Mouse (Mus musculus): ENCODE data around the gene Abcc4.

Abcc4 gene

DNA sequence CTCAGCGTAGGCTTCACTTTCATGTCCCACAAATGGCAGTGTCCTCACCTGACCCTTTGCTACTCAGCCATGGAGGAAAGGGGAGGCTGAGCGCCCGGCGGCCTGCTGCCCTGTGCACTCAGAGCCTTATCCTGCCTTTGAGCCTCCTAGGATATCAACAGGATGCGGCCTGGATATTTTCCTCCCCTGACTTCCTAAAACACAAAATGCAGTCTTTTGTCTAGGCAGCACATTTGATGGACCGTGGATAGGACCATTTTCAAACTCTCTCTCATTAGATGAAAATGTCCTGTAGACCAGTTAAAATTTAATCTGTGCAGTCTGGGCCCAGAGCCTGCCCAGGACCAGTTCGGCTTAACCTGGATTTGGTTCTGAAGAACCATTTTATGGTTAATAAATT is 12.6 kb upstream of the Abcc4 start:
- Histone ChIP-seq H3K36me3 (ENCODE audit: control insufficient read depth, insufficient read depth, low read length, poor library complexity, severe bottlenecking) (no peaks in the 10 kb centered on the region), H3K27me3 (ENCODE audit: control insufficient read depth, insufficient read depth, low read length, poor library complexity, severe bottlenecking) (no peaks in the 10 kb centered on the region)
- DNase-seq (ENCODE audit: low read depth, low spot score) = no peak

DNA sequence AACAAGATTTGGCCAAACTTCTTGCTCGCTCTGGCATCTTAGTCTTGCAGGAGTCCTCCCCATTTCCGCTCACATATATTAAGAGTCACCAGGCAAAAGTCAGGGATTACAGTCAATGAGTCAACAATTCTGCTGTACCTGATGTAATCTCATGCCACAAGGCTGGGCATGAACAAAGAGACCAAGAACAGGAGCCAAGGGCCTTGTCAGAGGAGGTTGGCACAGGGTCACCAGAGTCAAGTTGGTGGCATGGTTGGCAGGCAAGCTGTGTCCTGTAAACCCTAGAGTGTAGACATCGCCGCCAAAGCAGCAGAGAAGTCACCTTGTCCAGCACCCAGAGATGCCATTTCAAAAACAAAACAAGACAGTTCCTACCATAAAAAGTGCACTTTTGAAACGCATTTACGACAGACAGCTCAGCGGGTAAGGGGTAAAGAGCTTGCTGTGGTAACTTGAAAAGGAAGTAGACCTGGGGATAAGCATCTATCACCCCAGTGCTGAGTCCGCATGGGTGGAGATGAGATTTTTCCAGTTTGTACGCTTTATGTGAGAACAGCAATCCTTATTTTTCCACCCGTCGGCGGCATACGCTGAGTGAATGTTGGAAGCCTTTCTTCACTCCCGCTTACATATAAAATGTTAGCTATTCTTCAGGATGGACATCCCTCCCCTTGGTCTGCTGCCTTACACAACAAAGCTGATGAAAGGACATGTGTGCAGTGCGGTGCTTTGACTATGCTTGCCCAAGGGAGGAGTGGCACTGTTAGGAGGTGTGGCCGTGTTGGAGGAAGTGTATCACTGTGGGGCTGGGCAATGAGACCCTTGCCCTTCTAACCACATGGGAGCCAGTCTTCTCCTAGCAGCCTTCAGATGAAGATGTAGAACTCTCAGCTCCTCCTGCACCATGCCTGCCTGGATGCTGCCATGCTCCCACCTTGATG is 10.6 kb upstream of the Abcc4 start:
- Histone ChIP-seq H3K36me3 (ENCODE audit: control insufficient read depth, insufficient read depth, low read length, poor library complexity, severe bottlenecking) (no peaks in the 10 kb centered on the region), H3K27me3 (ENCODE audit: control insufficient read depth, insufficient read depth, low read length, poor library complexity, severe bottlenecking) (no peaks in the 10 kb centered on the region)
- DNase-seq (ENCODE audit: low read depth, low spot score) = no peak

DNA sequence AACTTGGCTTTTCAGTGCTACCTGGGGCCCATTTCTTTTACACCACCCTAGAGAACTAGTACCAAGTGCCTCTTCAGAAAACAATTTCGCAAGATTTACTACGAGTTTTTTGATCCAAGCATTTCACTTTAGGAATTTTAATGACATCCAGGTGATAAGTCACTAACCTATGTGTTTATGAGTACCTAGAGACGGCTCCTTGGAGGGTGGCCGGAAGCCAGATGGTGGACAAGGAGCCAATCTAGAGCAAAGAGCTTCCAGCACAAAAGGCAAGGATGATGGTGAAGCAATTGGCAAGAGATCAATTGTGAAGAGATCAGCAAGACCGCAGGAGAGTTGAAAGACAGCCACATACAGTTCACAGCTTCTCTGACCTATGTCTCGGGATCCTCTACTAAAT is 8.7 kb upstream of the Abcc4 start:
- DNase-seq (ENCODE audit: low read depth, low spot score) = no peak
- Histone ChIP-seq H3K27me3 (ENCODE audit: control insufficient read depth, insufficient read depth, low read length, poor library complexity, severe bottlenecking) (no peaks in the 10 kb centered on the region), H3K36me3 (ENCODE audit: control insufficient read depth, insufficient read depth, low read length, poor library complexity, severe bottlenecking) (no peaks in the 10 kb centered on the region)

DNA sequence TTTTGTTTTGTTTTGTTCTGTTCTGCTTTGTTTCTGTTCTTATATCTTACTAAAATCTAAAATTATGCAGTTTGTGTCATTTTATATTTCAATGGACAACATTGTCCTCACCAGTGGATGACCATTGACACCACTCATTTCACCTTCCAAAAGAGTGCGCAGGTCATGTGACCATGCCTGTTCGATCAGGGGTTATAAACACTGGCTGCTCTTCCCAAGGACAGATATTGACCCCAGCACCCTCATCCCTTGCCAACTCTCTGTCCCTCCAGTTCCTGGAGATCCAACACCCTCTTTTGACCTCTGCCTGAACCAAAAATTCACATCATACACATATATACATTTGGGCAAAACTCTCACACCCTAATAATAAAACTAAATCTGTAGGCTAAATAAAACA is 8.3 kb upstream of the Abcc4 start:
- no peaks in the 10 kb centered on the region for H3K36me3 ChIP-seq (ENCODE audit: control insufficient read depth, insufficient read depth, low read length, poor library complexity, severe bottlenecking)
- DNase-seq (ENCODE audit: low read depth, low spot score) = no peak
- H3K27me3 ChIP-seq (ENCODE audit: control insufficient read depth, insufficient read depth, low read length, poor library complexity, severe bottlenecking) = no peaks in the 10 kb centered on the region

DNA sequence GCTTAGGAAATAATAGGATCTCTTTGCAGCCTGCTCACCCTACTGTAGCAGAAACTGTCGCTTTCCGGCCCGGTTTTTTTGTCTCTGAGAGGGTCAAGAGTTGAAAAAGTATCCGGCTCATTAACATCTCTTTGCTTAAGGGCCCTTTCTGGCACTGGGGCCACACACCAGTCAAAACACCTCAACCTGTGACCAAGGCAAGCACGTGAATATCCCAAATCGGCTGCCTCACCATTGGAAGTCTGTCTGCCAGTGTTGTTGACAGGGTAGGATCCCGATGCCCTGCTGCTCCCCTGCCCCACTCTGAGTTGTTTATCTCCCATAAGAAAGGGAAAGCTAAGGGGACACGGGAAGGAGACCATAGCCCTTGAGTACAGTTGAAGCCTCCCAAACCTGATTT is 7.8 kb upstream of the Abcc4 start:
- no peak for DNase-seq (ENCODE audit: low read depth, low spot score)
- Histone ChIP-seq H3K36me3 (ENCODE audit: control insufficient read depth, insufficient read depth, low read length, poor library complexity, severe bottlenecking) (no peaks in the 10 kb centered on the region), H3K27me3 (ENCODE audit: control insufficient read depth, insufficient read depth, low read length, poor library complexity, severe bottlenecking) (no peaks in the 10 kb centered on the region)

DNA sequence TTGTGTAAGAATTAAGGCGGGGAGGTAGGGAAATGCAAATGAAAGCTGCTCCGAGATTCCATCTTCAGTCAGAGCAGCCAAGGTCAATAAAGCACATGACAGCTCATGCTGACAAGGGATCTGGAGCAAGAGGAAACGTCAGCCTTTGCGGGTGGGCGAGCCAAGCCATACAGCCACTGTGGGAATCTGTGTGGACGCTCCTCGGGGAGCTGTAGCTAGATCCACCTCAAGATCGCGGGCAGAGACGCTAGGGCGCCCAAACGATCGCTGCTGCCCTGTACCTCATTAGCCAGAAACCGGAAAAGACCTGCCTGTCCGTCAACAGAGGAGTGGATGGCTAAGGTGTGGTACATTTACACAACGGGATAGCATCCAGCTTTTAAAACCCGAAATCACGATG is 7.4 kb upstream of the Abcc4 start:
- no peaks in the 10 kb centered on the region for H3K27me3 ChIP-seq (ENCODE audit: control insufficient read depth, insufficient read depth, low read length, poor library complexity, severe bottlenecking)

DNA sequence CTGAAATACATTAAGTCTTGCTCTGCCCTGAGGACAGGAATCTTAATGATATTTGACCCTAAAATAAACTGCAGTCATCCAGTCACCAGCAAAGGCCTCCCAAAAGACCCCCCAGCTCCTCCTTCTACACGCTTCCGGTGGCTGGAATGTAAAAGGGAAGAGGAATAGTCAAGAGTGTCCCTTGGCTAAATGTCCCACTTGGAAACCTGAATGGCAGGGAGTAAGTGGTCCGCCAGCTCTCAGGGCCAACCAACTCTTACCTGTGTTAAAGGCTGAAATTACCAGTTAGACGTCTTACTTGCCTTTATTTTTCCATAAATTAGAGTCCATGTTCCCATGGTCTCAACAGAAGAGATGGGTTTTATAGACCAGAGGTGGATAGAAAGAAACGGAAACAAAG is 6.9 kb upstream of the Abcc4 start:
- Histone ChIP-seq H3K36me3 (ENCODE audit: control insufficient read depth, insufficient read depth, low read length, poor library complexity, severe bottlenecking) (no peaks in the 10 kb centered on the region), H3K27me3 (ENCODE audit: control insufficient read depth, insufficient read depth, low read length, poor library complexity, severe bottlenecking) (no peaks in the 10 kb centered on the region)
- DNase-seq (ENCODE audit: low read depth, low spot score) = no peak

More for the DNA sequence above, 7.4 kb upstream of the Abcc4 start:
- no peak for DNase-seq (ENCODE audit: low read depth, low spot score)
- no peaks in the 10 kb centered on the region for H3K36me3 ChIP-seq (ENCODE audit: control insufficient read depth, insufficient read depth, low read length, poor library complexity, severe bottlenecking)

DNA sequence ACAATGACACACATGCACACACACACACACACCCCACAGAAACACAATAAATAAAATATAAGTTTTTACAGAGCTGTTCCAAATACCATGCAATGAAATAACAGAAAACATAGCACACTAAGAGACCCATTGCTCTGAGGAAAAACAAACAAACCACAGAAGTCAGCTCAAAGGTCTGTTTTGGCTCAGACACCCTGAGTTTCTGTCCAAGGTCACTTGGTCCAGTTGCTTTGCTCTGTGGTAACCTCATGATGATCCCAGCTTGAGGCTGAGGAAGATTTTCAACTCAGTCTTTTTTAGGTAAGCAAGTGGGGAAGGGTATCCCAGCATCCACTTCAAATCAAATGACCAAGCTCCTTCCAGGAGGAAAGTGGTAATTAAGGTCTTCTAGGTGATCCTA is 4.9 kb upstream of the Abcc4 start:
- Histone ChIP-seq H3K36me3 (ENCODE audit: control insufficient read depth, insufficient read depth, low read length, poor library complexity, severe bottlenecking) (no peaks in the 10 kb centered on the region), H3K27me3 (ENCODE audit: control insufficient read depth, insufficient read depth, low read length, poor library complexity, severe bottlenecking) (no peaks in the 10 kb centered on the region)
- no peak for DNase-seq (ENCODE audit: low read depth, low spot score)

DNA sequence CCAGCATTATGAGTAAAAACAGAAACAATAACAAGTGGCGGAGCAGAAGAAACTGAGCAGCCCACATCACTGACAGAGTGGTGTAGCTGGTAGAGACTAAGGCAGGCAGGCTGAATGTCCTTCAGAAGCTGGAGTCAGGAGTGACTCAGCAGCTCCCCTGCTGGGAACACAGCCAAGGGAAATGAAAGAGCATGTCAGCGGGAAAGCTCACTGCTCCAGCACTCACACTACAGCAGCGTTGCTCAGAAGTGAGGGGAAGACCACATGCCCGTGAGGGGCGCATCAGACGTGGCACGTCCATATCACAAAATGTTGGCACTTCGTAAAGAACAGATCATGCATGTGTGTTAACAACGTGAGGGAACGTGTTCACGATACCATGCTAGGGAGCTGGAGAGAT is 3.7 kb upstream of the Abcc4 start:
- Histone ChIP-seq H3K36me3 (ENCODE audit: control insufficient read depth, insufficient read depth, low read length, poor library complexity, severe bottlenecking) (no peaks in the 10 kb centered on the region), H3K27me3 (ENCODE audit: control insufficient read depth, insufficient read depth, low read length, poor library complexity, severe bottlenecking) (no peaks in the 10 kb centered on the region)
- peak; percentile 28 for DNase-seq (ENCODE audit: low read depth, low spot score)

DNA sequence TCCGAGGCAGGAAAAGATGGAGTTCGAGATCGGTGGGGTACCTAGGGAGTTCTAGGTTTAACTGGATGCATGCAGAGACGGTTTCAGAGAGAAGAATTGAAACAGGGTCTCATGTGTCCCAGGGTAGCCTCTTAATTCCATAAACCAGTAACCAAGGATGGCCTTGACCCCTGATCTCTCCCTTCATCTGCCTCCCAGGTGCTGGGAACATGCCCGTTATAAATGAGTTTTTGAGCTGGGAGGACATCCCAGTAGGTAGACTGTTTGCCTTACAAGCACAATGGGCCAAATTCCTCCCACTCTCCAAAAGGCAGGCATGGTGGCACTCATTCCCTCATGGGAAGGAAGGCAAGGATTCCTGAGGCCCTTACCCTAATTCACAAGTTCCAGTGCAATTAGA is 2.1 kb upstream of the Abcc4 start:
- Histone ChIP-seq H3K36me3 (ENCODE audit: control insufficient read depth, insufficient read depth, low read length, poor library complexity, severe bottlenecking) (no peaks in the 10 kb centered on the region), H3K27me3 (ENCODE audit: control insufficient read depth, insufficient read depth, low read length, poor library complexity, severe bottlenecking) (no peaks in the 10 kb centered on the region)
- DNase-seq (ENCODE audit: low read depth, low spot score) = no peak

DNA sequence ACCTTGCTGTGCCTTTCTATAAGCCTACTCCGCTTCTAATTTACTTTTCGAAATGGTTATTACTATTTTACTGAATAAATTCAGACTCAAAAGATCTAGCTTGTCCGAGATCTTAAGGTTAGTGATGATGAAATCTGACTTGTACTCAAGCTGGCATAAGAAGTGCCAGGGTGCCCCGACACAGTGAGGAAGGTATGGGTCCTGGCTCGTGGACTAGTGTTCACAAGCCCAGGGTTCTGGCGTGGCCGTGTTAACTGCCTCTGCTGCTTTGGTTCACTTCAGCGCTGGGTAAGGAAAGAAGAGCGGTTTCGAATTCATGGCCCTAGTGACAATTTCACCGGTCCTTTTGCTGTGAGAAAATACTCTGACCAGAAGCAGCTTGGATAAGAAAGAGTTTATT is 943 bp upstream of the Abcc4 start:
- no peak for DNase-seq (ENCODE audit: low read depth, low spot score)
- Histone ChIP-seq H3K27me3 (ENCODE audit: control insufficient read depth, insufficient read depth, low read length, poor library complexity, severe bottlenecking) (no peaks in the 10 kb centered on the region), H3K36me3 (ENCODE audit: control insufficient read depth, insufficient read depth, low read length, poor library complexity, severe bottlenecking) (no peaks in the 10 kb centered on the region)

DNA sequence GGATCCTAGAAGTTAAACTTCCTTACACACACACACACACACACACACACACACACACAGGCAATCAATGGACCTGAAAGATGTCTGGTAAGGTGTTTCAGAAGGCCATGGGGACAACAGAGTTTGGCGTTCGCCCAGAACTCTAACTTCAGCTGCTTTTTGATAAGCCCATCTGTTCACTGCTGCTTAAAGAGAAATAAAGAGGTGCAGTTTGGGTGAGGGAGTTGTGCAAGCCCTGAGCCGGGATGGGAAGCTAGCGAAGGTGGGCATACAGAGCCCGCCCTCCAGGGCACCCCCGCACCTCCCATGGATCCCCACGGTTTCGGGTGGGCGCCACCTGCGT is 583 bp downstream of the Abcc4 start:
- no peak for DNase-seq (ENCODE audit: low read depth, low spot score)
- Histone ChIP-seq H3K36me3 (ENCODE audit: control insufficient read depth, insufficient read depth, low read length, poor library complexity, severe bottlenecking) (no peaks in the 10 kb centered on the region), H3K27me3 (ENCODE audit: control insufficient read depth, insufficient read depth, low read length, poor library complexity, severe bottlenecking) (no peaks in the 10 kb centered on the region)

DNA sequence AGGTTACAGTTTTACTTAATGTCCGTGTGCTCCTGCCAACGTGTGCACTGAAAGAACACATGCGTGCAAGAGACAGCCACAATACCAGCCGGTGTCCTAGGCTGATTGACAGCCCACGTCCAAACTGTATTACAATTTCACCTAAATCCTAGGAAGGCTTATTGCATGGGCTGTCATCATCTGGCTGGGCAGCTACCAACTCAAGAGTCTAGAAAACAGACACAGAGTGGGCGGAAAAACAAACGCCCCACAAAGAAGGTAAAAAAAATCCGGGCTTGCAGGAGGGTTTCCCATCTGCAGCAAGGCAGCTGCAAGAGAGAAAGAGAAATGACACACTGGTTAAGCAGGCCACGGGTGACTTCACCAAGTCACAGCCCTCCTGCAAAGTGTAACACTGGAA is 2.7 kb downstream of the Abcc4 start:
- Histone ChIP-seq H3K27me3 (ENCODE audit: control insufficient read depth, insufficient read depth, low read length, poor library complexity, severe bottlenecking) (no peaks in the 10 kb centered on the region), H3K36me3 (ENCODE audit: control insufficient read depth, insufficient read depth, low read length, poor library complexity, severe bottlenecking) (no peaks in the 10 kb centered on the region)
- no peak for DNase-seq (ENCODE audit: low read depth, low spot score)

DNA sequence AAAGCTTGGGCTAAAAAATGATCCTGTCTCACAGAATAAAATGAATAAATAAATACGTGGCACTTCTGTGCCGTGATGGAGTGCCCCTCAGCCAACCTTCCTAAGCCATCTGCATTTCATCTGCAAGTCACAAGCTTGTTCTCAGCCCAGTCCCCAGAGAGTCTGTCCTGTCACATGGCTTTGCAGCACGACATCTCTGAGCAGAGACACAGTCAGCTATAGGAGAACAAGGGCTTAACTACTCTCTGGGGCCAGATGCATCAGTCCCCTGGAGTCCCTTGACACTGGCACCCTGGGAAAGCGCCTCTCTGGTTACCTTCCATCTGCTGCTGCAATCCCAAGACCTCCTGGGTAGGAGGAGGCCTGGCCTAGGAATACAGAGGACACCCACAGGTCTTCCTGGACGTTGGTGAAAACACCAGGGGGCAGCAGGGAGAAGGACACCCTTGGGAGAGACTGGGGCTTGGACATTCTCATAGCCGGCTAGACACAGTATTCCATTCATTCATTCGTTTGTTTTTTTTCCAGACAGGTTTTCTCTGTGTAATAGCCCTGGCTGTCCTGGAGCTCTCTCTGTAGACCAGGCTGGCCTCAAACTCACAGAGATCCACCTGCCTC is 3.9 kb downstream of the Abcc4 start:
- H3K27me3 ChIP-seq (ENCODE audit: control insufficient read depth, insufficient read depth, low read length, poor library complexity, severe bottlenecking) = no peaks in the 10 kb centered on the region
- DNase-seq (ENCODE audit: low read depth, low spot score) = peak; percentile 29
- no peaks in the 10 kb centered on the region for H3K36me3 ChIP-seq (ENCODE audit: control insufficient read depth, insufficient read depth, low read length, poor library complexity, severe bottlenecking)

DNA sequence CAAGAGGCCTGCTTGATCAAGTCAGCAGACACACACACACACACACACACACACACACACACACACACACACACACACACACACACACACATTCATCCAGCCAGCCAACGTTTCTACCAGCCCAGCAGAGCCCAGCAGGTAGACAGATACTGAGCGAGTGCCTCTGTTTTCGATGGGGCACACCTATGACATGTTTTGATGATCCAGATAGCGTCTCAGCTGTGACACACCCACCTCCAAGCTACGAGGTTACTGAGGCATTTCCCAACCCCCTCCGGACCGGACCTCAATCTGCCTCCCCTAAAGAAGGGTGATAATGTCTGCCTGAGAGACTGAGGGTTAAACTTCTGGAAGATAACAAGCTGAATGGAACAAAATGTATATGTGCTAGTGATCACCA is 5.4 kb downstream of the Abcc4 start:
- Histone ChIP-seq H3K27me3 (ENCODE audit: control insufficient read depth, insufficient read depth, low read length, poor library complexity, severe bottlenecking) (no peaks in the 10 kb centered on the region), H3K36me3 (ENCODE audit: control insufficient read depth, insufficient read depth, low read length, poor library complexity, severe bottlenecking) (no peaks in the 10 kb centered on the region)
- DNase-seq (ENCODE audit: low read depth, low spot score) = no peak

DNA sequence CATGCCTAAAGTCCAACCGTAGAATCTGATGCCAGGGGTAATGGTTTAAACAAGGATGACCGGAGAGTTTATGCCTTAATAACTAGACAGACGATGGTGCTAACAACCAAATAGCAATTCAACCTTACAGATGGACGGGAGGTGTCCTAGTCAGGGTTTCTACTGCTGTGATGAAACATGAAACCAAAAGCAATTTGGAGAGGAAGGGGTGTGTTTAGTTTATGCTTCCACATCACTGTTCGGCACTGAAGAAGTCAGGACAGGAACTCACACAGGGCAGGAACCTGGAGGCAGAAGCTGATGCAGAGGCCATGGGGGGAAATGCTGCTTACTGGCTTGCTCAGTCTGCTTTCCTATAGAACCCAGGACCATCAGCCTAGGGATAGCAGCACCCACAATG is 6.1 kb downstream of the Abcc4 start:
- DNase-seq (ENCODE audit: low read depth, low spot score) = peak; percentile 46
- no peaks in the 10 kb centered on the region for H3K27me3 ChIP-seq (ENCODE audit: control insufficient read depth, insufficient read depth, low read length, poor library complexity, severe bottlenecking)
- no peaks in the 10 kb centered on the region for H3K36me3 ChIP-seq (ENCODE audit: control insufficient read depth, insufficient read depth, low read length, poor library complexity, severe bottlenecking)

Measured in splenic B cell, adult 2 months (primary cell).